Mouse (Mus musculus): ENCODE results near the gene Pbdc1. TPM values are rescaled to one million over a fixed set of nuclear protein-coding genes. Genes with fewer than 3 reads are reported as not detected.

Gene Pbdc1
- polyA plus RNA-seq (2021; fragmentation: Nextera tagmentation): 23.0 and 26.2 TPM in 2 replicates
- long read RNA-seq, experiment 1, transcript Pbdc1-201 (6 exons, 2,638 nt): major isoform, 23 of 39 reads
- long read RNA-seq, experiment 1, transcript Pbdc1-202 (6 exons, 1,239 nt): minor isoform, 7 of 39 reads
- long read RNA-seq, experiment 1, partial matches to known transcripts: 1 of 39 reads
- long read RNA-seq, experiment 1, other reads (novel, unspliced or antisense): 8 of 39 reads
- long read RNA-seq, experiment 2, transcript Pbdc1-201 (6 exons, 2,638 nt): major isoform, 22 of 34 reads
- long read RNA-seq, experiment 2, transcript Pbdc1-202 (6 exons, 1,239 nt): minor isoform, 7 of 34 reads
- long read RNA-seq, experiment 2, partial matches to known transcripts: 0 of 34 reads
- long read RNA-seq, experiment 2, other reads (novel, unspliced or antisense): 5 of 34 reads

DNA sequence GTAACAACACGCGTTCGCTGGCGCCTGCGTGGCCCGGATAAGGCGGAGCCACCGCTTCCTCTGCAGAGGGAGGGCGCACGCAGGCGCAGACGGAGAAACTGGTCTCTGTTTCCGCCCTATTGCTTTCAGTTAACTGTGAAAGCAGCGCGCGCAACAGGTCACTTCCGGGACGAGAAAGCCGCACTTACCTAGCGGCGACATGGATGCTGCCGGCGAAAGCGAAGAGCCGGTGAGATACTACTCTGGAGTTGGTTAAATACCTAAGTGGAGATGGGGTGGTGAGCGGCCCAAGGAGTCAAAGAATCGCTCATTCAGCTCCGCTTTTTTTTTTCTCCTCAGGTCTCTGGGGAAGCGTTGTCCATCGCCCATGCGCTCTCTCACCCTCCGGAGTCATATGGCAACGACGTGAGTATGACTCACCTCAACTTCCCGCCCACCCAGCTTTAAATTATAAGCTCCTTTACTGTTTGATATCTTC, at the start of gene Pbdc1:
Pbdc1 (plus strand) TSS at position 142 of the 478 bp plus-strand sequence.

DNA sequence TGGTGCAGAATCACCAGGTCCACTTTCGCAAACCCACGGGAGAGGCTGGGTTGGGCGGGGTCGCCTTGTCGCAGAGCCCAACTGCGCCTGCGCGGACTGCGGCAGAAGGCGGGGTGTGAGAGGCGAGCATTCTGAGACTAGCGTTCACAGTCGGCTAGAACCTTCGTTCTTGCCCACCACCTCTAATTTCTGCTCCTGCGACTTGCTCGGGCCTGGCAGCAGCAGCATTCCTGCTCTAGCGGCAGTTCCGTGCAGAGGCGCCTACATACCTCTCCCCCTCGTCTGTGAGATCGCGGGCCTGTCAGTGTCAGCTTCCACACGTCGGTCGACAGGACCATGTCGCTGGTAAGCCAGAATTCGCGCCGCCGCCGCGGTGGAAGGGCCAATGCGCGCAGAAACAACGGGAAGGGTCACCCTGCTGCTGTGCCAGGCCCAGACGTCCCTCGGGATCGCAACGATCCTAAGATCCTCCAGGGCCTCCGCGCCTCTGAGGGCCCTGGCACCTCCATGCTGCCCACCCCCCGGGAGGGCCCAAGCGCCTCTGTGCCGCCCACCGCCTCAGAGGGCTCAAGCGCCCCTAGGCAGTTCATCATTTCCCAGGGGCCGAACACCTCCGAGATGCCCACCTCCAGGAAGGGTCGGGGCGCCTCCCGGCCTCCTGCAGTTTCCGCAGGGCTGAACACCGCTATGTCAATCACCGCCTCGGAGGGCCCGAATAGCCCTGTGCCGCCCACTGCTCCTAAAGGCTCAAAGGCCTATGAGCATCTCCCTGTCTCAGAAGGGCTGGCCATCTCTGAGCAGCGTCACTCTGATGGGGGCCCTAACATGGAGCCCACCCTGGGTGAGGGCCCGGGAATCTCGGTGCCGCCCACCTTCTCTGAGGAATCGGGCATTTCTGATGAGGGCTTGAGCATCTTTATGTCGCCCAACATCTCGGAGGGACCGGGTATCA, 41.0 kb downstream of the Pbdc1 start, which contains the start of gene Magee1:
Magee1 (plus strand) TSS at position 104 of the 952 bp plus-strand sequence.

Other genes with a start within 250 kb of the Pbdc1 start
- 11.7 and 13.7 TPM in 2 replicates for gene Magee2, start 222.5 kb upstream of the Pbdc1 start, polyA plus RNA-seq (2021; fragmentation: Nextera tagmentation)
- 26.1 and 28.3 TPM in 2 replicates for gene Magee1, start 40.6 kb downstream of the Pbdc1 start, polyA plus RNA-seq (2021; fragmentation: Nextera tagmentation)